Mouse (Mus musculus): ENCODE measurements around the gene Hfe2.
"Not testable (repeated sequence)": the region's sequence is repeated elsewhere in the genome, so short reads cannot be mapped to it uniquely, and the experiment has no call there.

DNA sequence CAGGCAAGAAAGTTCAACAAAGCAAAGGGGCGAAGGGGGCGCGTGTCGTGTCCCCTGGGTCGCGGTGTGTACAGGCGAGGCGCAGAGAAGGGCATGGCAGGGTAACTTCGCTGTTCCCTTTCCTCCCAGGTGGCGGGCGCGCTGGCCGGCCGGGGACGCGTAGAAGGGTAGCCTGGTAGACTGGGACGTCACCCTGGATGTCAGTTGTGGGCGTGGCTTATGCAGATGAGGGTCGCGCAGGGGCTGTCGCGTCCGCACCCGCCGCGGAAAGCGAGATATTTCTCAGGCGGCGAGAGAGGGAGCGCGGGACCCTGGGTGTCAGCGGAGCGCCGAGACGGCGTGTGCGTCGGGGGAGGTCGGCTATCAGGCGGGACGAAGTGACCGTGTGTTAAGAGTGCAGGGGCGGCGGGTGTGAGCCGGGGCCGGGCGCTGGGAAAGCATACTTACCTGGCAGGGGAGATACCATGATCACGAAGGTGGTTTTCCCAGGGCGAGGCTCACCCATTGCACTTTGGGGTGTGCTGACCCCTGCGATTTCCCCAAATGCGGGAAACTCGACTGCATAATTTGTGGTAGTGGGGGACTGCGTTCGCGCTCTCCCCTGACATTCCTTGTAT is 36.6 kb upstream of the Hfe2 start:
- TF ChIP-seq CTCF (IDR thresholded peaks at IDR 0.05; ENCODE audit: low read depth); EP300 (optimal IDR thresholded peaks at IDR 0.05): not testable (repeated sequence)
